Mouse (Mus musculus) forebrain, embryonic 15.5 days (tissue): ENCODE measurements at regions not wholly inside any gene's neighbourhood (a gene's known extent, or its start where the extent isn't known, plus 50 kb on each side); places are given as distances from the start of the nearest gene placed in this dataset.
"Not testable (repeated sequence)": the region's sequence is repeated elsewhere in the genome, so short reads cannot be mapped to it uniquely, and the experiment has no call there.

Experiments used
- ATAC-seq: fragments of 200-750 bp; cut with Nextera tagmentation; replicated peaks from 2 replicates; pipeline ENCODE4 v1.8.0; 2017; ENCODE audit warnings: mild to moderate bottlenecking, moderate TSS enrichment, moderate library complexity
- H3K27ac ChIP-seq: fragments of 300-500 bp; sonication (generic); replicated peaks from 2 replicates; pipeline ENCODE4 v1.5.1; 2015; ENCODE audit warnings: mild to moderate bottlenecking, inconsistent platforms
- H3K27me3 ChIP-seq: fragments of 300-500 bp; sonication (generic); 2 replicates; pipeline ENCODE4 v1.6.1; 2015; ENCODE audit warnings: inconsistent platforms
- H3K36me3 ChIP-seq: fragments of 300-500 bp; sonication (generic); 2 replicates; pipeline ENCODE4 v1.6.1; 2015; ENCODE audit warnings: mild to moderate bottlenecking, inconsistent platforms
- H3K4me1 ChIP-seq: fragments of 300-500 bp; sonication (generic); 2 replicates; pipeline ENCODE4 v1.6.1; 2015; ENCODE audit warnings: inconsistent platforms
- H3K4me2 ChIP-seq: fragments of 300-500 bp; sonication (generic); replicated peaks from 2 replicates; pipeline ENCODE4 v1.6.1; 2015; ENCODE audit warnings: mild to moderate bottlenecking, inconsistent platforms
- H3K4me3 ChIP-seq: fragments of 300-500 bp; sonication (generic); 2 replicates; pipeline ENCODE4 v1.5.1; 2015; ENCODE audit warnings: mild to moderate bottlenecking, inconsistent platforms
- H3K9ac ChIP-seq: fragments of 300-500 bp; sonication (generic); replicated peaks from 2 replicates; pipeline ENCODE4 v1.6.1; 2015; ENCODE audit warnings: mild to moderate bottlenecking, inconsistent platforms
- H3K9me3 ChIP-seq: fragments of 300-500 bp; sonication (generic); 2 replicates; pipeline ENCODE4 v1.6.1; 2016; ENCODE audit warnings: inconsistent platforms
- WGBS: fragments of 180-500 bp; shearing (Covaris S2); methylation state at CpG from one replicate; pipeline ENCODE4 v1.1.7; 2015; ENCODE audit warnings: mixed read lengths; 5-methylcytosine and 5-hydroxymethylcytosine counted together

DNA sequence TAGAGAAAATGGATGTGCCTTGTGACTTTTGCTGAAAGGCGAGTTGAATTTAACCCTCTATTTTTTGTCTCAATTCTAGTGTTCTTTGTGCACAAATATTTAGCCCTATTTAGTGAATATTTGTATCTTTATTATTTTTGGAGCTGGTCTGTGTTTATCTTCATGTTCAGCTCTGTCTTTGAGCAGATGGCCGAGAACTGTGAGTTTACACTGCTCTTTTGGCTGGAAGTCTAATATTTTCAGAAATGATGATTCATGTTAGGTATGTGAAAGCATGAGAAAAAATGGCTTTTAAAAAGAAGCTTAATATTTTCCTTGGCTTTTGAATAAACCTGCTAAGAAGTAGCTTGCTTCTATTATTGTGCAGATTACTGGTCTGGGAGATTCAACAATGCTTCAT, 505.4 kb downstream of the Sema5a start:
- Histone ChIP-seq H3K4me3 (no peak overlapping the region), H3K36me3 (no peaks in the 10 kb centered on the region), H3K9ac (no peak overlapping the region), H3K27ac (no peak overlapping the region), H3K4me2 (no peak overlapping the region), H3K9me3 (no peaks in the 10 kb centered on the region), H3K4me1 (no peaks in the 10 kb centered on the region), H3K27me3 (no peaks in the 10 kb centered on the region)
- WGBS, result 75% methylated on average over 2 of the region's 2 CpGs
- ATAC-seq, result no peak

DNA sequence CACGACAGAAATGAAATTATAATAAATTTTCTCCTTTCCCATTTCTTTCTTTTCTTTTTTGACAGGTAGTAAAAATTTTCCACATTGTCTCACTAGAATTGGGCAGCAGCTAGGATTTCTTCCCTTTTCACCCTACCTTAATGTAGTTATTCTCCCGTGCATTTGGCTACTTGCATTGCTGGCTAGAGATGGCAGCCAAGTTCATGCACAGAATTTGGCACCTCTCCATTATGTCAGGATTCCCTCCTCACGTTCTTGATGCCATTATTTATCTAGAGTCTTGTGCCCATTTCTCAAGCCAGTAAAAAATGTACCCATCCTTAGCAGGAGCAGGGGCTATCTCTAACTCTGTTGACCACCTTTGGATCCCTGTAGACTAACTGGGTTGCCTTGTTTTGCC, 507.4 kb downstream of the Sema5a start:
- H3K27ac ChIP-seq, result no peak overlapping the region
- no peaks in the 10 kb centered on the region for H3K9me3 ChIP-seq
- no peak overlapping the region for H3K9ac ChIP-seq
- no peak for ATAC-seq
- no peaks in the 10 kb centered on the region for H3K36me3 ChIP-seq
- H3K4me3 ChIP-seq, result no peak overlapping the region
- H3K27me3 ChIP-seq, result no peaks in the 10 kb centered on the region
- WGBS, result 64% methylated on average over 3 of the region's 3 CpGs
- no peaks in the 10 kb centered on the region for H3K4me1 ChIP-seq
- no peak overlapping the region for H3K4me2 ChIP-seq

DNA sequence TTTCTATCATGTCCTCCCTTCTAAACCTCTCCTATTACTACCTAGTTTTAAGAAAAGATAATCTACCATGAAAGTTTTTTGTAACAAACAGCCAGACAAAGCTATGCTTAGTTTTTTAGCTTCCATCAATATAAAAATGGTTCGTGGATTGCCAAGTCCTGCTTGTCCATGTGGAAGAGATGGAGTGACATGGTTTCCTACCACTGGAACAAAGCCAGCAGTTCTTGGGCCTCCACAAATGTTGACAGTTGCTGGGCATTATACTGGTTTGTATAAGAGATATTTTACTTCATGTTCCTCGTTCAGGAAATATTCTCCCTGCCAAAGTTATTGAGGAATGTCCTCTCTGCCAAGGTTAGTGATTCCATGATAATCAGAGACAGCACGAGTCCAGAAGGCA, 515.5 kb downstream of the Sema5a start:
- no peaks in the 10 kb centered on the region for H3K36me3 ChIP-seq

DNA sequence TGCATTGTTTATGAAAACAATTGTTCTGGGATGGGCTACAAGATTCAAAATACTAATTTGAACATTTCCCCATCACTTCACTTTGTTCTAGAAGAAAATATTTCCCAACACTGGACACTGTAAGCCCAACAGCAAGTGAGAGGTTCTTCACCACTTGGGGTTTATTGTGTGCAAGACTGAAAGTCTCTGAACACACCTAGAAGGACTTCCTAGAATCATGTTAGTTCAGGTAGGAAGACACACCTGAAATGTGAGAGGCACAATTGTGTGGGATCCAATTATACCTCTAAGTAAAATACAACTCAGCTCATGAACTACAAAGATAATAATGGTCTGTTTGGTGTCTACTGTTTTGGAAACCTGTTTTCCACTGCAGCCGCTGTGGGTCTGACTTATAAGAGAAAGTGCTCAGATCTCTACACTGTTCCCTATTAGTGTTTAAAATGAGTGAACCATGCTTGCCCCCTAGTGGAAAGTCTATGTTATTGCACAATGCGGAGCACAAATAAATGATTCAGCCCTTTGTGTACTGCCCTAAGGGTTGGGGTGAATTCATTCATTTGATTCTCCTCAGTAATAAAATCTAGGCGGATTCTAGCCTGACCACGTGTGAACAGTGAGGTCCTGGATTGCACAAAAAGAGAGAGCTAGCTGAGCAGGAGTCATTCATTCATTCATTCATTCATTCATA, 521.5 kb downstream of the Sema5a start:
- H3K27me3 ChIP-seq, result no peaks in the 10 kb centered on the region
- H3K4me1 ChIP-seq, result no peaks in the 10 kb centered on the region
- peak; percentile 98 for ATAC-seq
- no peak overlapping the region for H3K4me2 ChIP-seq
- no peak overlapping the region for H3K27ac ChIP-seq
- H3K36me3 ChIP-seq, result no peaks in the 10 kb centered on the region
- no peak overlapping the region for H3K9ac ChIP-seq
- no peak overlapping the region for H3K4me3 ChIP-seq
- no peaks in the 10 kb centered on the region for H3K9me3 ChIP-seq
- WGBS, result 2% methylated on average over 4 of the region's 4 CpGs

More for the DNA sequence above, 515.5 kb downstream of the Sema5a start:
- Histone ChIP-seq H3K9me3 (no peaks in the 10 kb centered on the region), H3K4me2 (no peak overlapping the region), H3K4me3 (no peak overlapping the region), H3K9ac (no peak overlapping the region), H3K4me1 (no peaks in the 10 kb centered on the region), H3K27me3 (no peaks in the 10 kb centered on the region), H3K27ac (no peak overlapping the region)
- no peak for ATAC-seq
- WGBS, result 75% methylated on average over 3 of the region's 3 CpGs

DNA sequence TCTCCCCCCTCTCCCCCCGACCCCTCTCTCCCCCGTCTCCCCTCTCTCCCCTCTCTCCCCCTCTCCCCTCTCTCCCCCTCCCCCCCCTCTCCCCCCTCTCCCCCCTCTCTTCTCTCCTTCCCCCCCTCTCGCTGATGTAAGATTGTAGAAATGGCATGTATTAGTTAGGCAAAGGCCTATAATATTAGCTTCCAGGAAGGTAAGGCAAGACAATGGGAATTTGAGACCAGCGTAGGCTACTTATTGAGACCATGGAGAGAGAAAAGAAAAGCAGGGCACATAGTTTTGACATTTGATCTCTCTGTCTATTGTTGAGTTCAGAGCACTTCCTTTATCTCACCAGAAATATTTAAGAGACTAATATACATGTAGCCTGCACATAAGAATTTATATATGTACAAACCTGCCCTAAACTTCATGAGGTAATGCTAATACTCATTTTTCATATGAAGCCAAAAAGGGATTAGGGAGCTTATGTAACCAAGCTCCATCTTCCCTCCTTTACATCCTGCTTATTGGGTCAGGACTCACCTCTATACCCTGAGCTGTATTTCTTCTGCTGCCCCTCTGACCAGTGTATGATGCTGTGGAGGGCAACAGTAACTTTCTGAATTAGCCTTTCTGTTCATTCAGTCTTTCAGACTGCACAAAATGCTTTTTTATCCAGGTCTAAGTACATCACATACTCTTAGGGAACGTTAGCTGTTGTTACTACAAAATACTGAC, 522.3 kb downstream of the Sema5a start:
- peak; percentile 30 for ATAC-seq
- H3K4me3 ChIP-seq, result no peak overlapping the region
- no peak overlapping the region for H3K9ac ChIP-seq
- no peak overlapping the region for H3K27ac ChIP-seq
- no peaks in the 10 kb centered on the region for H3K27me3 ChIP-seq
- no peak overlapping the region for H3K4me2 ChIP-seq
- 56% methylated on average over 3 of the region's 5 CpGs for WGBS
- no peaks in the 10 kb centered on the region for H3K4me1 ChIP-seq
- H3K9me3 ChIP-seq, result no peaks in the 10 kb centered on the region
- no peaks in the 10 kb centered on the region for H3K36me3 ChIP-seq

DNA sequence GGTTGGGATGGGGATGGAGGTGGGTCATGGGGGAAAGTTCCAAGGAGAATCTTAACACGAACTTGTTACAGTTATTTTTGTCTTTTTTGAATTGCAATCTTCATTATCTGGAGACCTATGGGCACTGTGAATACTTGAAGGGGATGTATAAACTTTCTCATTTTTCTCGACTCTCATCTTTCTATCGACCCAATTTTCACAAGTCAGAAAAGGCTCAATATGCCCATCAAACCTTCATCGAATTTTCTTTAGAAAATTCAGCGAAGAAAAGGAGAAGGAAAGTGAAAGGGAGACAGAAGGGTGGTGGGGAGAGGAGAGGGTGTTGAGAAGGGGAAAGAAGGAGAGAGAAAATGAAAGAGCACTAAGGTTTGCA, 533.6 kb downstream of the Sema5a start:
- not testable (repeated sequence) for H3K4me1 ChIP-seq, H3K27me3 ChIP-seq, H3K9me3 ChIP-seq, ATAC-seq, H3K27ac ChIP-seq, H3K9ac ChIP-seq, H3K36me3 ChIP-seq
- Histone ChIP-seq H3K4me3 (peak overlapping the region; percentile 61; the same call in 1 of the 2 replicates), H3K4me2 (peak overlapping the region; percentile 85; the same call in 1 of the 2 replicates)
- WGBS, result 27% methylated on average over 5 of the region's 5 CpGs

DNA sequence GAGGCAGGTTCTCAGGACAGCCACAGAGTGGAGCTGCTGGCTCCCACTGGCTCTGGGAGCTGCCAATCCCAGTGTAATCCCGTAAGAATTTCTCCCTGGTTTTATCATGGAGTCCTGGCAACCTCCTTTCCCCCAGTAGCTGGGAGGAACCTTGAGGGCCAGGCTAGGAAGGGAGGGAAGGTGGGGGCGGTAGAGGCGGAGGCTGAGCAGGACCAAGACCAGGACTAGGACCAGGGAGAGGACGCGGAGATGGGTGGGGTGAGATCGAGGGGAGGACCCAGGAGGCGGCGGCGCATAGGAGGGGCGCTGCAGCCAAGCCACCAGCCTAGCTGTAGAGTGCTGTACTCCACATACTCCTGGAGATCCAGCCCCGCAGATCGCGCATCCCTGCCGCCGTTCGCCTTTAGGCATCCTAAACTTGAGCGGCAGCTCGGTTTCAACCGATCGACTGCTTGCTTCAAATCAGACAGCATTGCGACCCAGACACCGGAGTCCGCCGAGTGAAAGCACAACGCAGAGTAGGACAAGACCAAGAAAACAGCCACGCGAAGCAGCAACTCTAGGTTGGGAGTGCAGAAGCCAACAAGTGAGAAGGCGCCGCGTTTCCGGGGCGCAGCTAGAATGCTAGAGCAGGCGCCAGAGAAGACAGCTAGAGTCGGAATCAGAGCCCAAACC, 534.1 kb downstream of the Sema5a start:
- under 1% methylated on average over 32 of the region's 34 CpGs for WGBS
- not testable (repeated sequence) for H3K27me3 ChIP-seq, H3K36me3 ChIP-seq, H3K4me1 ChIP-seq, H3K9me3 ChIP-seq
- peak overlapping the region; percentile 85 for H3K4me2 ChIP-seq
- ATAC-seq, result peak; percentile 98
- peak overlapping the region; percentile 61 for H3K4me3 ChIP-seq
- peak overlapping the region; percentile 59 for H3K9ac ChIP-seq
- peak overlapping the region; percentile 61 for H3K27ac ChIP-seq

DNA sequence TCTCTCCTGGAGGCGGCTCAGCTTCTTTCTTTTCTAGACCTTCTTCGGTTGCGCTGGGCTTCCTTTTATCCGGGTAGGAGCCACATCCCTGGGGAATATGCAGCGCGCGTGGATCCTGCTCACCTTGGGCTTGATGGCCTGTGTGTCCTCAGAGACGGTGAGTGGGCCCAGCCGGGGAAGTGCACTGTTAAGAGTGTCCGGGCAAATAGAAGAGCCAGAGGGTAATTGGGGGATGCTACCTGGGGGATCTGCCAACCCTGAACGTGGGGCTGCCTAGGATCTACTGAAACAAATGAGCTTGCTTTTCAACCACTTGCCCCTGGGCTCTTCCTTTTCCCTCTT, 534.6 kb downstream of the Sema5a start:
- not testable (repeated sequence) for H3K36me3 ChIP-seq, H3K9me3 ChIP-seq, H3K4me1 ChIP-seq, ATAC-seq, H3K27me3 ChIP-seq
- Histone ChIP-seq H3K9ac (peak overlapping the region; percentile 59), H3K27ac (peak overlapping the region; percentile 61), H3K4me2 (peak overlapping the region; percentile 85), H3K4me3 (peak overlapping the region; percentile 61)
- 4% methylated on average over 11 of the region's 11 CpGs for WGBS

DNA sequence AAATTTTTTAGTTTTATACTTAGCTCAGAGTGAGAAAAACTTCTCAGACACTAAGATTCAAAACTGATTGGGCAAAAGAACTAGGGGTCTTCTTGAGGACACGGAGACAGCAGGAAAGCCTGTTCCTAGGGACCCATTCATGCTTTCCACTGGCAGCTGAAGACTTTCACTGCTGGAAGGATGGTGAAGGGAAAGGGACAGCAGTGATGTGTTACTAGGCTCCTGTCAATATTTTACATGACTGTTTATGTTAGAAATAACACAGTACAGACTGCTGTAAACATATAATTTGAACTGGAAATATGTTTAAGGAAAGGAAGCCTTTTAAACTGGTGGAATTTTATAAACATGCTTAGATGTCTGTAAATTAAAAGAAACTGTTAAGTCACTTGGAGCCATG, 537.0 kb downstream of the Sema5a start:
- not testable (repeated sequence) for H3K36me3 ChIP-seq, H3K4me2 ChIP-seq, H3K9me3 ChIP-seq, H3K9ac ChIP-seq, H3K4me3 ChIP-seq, ATAC-seq, H3K27me3 ChIP-seq, H3K4me1 ChIP-seq, H3K27ac ChIP-seq
- WGBS, result 31% methylated on average over 1 of the region's 1 CpGs

DNA sequence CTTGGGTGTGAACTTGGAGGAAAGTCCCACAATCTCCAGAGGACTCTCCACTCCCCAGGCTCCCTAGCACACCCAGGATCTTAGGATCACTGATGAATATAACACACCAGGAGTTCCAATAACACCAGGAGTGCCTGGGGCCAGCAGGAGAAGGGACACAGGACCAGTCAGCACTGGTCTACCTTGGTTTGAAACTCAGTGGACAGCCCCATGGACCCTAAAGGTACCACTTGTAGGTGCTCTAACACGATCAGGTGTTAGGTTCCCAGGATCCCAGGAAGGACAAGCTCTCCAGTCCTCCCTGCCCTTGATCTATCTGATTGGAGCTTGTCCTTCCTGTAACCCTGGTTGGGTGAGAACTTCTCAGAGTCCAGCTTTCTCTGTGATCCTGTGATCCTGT, 554.6 kb downstream of the Sema5a start:
- 92% methylated on average over 1 of the region's 1 CpGs for WGBS
- no peak overlapping the region for H3K4me3 ChIP-seq
- H3K27me3 ChIP-seq, result no peaks in the 10 kb centered on the region
- no peak overlapping the region for H3K27ac ChIP-seq
- no peaks in the 10 kb centered on the region for H3K36me3 ChIP-seq
- no peak for ATAC-seq
- H3K4me2 ChIP-seq, result no peak overlapping the region
- H3K9me3 ChIP-seq, result no peaks in the 10 kb centered on the region
- no peak overlapping the region for H3K9ac ChIP-seq
- H3K4me1 ChIP-seq, result no peaks in the 10 kb centered on the region

DNA sequence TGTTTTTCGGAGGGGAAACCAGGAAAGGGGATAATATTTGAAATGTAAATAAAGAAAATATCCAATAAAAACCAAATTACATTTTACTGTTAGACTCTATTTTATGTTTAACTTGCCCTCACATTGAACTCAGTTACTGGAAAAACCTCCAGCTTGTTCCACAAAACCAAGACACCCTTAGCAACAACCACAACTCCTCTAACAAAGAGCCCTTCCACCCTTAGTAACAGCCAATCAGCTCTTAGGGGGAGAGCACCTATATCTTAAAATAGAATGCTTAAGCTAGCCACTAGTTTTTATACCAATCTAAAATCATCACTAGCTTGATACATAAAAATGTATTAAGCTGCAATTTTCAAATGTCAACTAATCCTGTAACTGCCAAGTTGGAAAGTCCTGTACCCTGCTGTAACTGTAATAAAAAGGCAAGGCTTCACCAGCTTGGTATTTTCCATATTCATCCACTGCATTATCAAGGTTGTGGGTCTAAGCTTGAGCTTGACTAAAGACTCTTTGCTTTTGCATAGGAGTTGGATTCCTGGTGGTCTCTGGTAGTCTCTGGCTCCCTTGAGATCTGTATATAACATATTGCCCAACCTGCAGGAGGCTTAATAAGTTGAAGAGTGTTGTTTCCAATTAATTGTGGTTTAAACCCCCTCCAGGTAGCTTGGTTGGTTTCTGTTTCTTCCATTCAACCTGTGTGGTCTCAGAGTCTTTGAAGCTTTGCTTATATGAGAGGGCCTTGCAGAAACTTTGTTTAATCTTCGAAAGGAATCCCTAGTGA, 566.4 kb downstream of the Sema5a start:
- no peaks in the 10 kb centered on the region for H3K27me3 ChIP-seq
- H3K4me2 ChIP-seq, result no peak overlapping the region
- H3K4me3 ChIP-seq, result no peak overlapping the region
- H3K9ac ChIP-seq, result no peak overlapping the region
- WGBS, result 84% methylated on average over 2 of the region's 2 CpGs
- H3K27ac ChIP-seq, result no peak overlapping the region
- H3K36me3 ChIP-seq, result no peaks in the 10 kb centered on the region
- no peaks in the 10 kb centered on the region for H3K9me3 ChIP-seq
- ATAC-seq, result no peak
- no peaks in the 10 kb centered on the region for H3K4me1 ChIP-seq

DNA sequence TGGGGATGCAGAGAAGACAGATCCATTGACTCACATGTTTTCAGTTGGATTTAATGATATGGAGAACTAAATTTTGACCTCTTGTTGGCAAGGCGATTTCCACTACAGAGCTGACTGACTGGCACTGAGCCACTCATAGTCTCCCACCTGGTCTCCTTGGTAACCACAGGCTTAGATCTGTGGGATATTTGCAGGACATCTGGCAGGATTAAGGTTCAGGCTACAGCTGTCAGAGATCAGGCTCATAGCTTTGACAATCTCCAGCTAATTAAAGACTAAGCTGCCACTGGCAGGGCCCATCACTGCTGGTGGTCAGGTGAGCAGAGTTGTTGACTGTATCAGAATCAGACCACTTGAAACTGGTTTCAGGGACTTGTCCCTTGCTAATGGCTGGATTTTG, 595.4 kb downstream of the Sema5a start:
- no peak overlapping the region for H3K9ac ChIP-seq
- WGBS, result 84% methylated on average over 1 of the region's 1 CpGs
- no peak; the same call in 1 of the 2 replicates for ATAC-seq

More for the DNA sequence above, 595.4 kb downstream of the Sema5a start:
- no peaks in the 10 kb centered on the region for H3K36me3 ChIP-seq
- H3K27me3 ChIP-seq, result no peaks in the 10 kb centered on the region
- no peak overlapping the region for H3K4me3 ChIP-seq
- H3K4me2 ChIP-seq, result no peak overlapping the region
- H3K9me3 ChIP-seq, result no peaks in the 10 kb centered on the region
- no peaks in the 10 kb centered on the region for H3K4me1 ChIP-seq
- H3K27ac ChIP-seq, result no peak overlapping the region
